Mouse (Mus musculus) liver, adult 2 months (tissue): ENCODE results near the gene Tdrd6. TPM values are rescaled to one million over a fixed set of nuclear protein-coding genes. Genes with fewer than 3 reads are reported as not detected.

Experiments used
- DNase-seq: peaks from one replicate; pipeline ENCODE4 v3.0.0-alpha.2; 2011; ENCODE audit warnings: low read depth, low spot score; ENCODE audit errors: extremely low read depth
- H3K27ac ChIP-seq: fragments of 200-500 bp; replicated peaks from 2 replicates; pipeline ENCODE4 v1.5.1; 2012; ENCODE audit warnings: low read depth, mild to moderate bottlenecking, control low read depth, inconsistent platforms, low read length; ENCODE audit not compliant: insufficient read depth
- H3K27me3 ChIP-seq: fragments of 200-500 bp; 2 replicates; pipeline ENCODE4 v1.6.1; 2012; ENCODE audit warnings: mild to moderate bottlenecking, moderate library complexity, low read length, inconsistent platforms; ENCODE audit not compliant: control insufficient read depth, insufficient read depth
- H3K36me3 ChIP-seq: fragments of 200-500 bp; 2 replicates; pipeline ENCODE4 v1.6.1; 2012; ENCODE audit warnings: low read length, inconsistent platforms; ENCODE audit not compliant: control insufficient read depth, insufficient read depth
- H3K4me1 ChIP-seq: fragments of 200-500 bp; 2 replicates; pipeline ENCODE4 v1.6.1; 2011; ENCODE audit warnings: low read length; ENCODE audit not compliant: control insufficient read depth, insufficient read depth
- H3K4me3 ChIP-seq: fragments of 200-500 bp; 2 replicates; pipeline ENCODE4 v1.5.1; 2011; ENCODE audit warnings: low read depth, mild to moderate bottlenecking, control low read depth, low read length, moderate library complexity; ENCODE audit not compliant: insufficient read depth
- H3K79me2 ChIP-seq: fragments of 200-500 bp; 2 replicates; pipeline ENCODE4 v1.6.1; 2012; ENCODE audit warnings: inconsistent platforms, mild to moderate bottlenecking, low read length, moderate library complexity; ENCODE audit not compliant: control insufficient read depth, insufficient read depth
- H3K9ac ChIP-seq: fragments of 200-500 bp; 2 replicates; pipeline ENCODE4 v1.6.1; 2012; ENCODE audit warnings: low read depth, mild to moderate bottlenecking, control low read depth, inconsistent platforms, low read length
- CTCF ChIP-seq: fragments of 200-500 bp; IDR thresholded peaks from 2 replicates; pipeline ENCODE4 v1.5.1; 2011; ENCODE audit warnings: low read depth, low read length, control low read depth
- POLR2A ChIP-seq: fragments of 200-500 bp; IDR thresholded peaks from 2 replicates; pipeline ENCODE4 v1.6.1; 2011; ENCODE audit warnings: low read length, control low read depth; ENCODE audit not compliant: insufficient read depth; ENCODE audit errors: extremely low read depth
- WGBS: fragments of 180-500 bp; shearing (Covaris S2); methylation state at CpG from one replicate; pipeline ENCODE4 v1.1.7; 2018; 5-methylcytosine and 5-hydroxymethylcytosine counted together
- polyA plus RNA-seq: library from polyadenylated mRNA; depleted of rRNA; stranded (reverse); fragments of >200 nt; gene quantifications from 2 replicates; pipeline ENCODE4 v1.2.3, GENCODE M21; 2012
- total RNA-seq: library from RNA; depleted of rRNA; stranded (reverse); fragments of >200 nt; gene quantifications from 2 replicates; pipeline ENCODE4 v1.2.3, GENCODE M21; 2014

Gene Tdrd6
- total and polyA plus RNA-seq, 2 experiments: not detected

- Histone ChIP-seq H3K79me2 (peaks cover 8% of the 10 kb centered on the region; the same call in 1 of the 2 replicates), H3K4me1 (peaks cover 16% of the 10 kb centered on the region), H3K9ac (no peak overlapping the region), H3K27me3 (no peaks in the 10 kb centered on the region), H3K27ac (peak overlapping the region; percentile 15; the same call in 1 of the 2 replicates), H3K4me3 (peak overlapping the region; percentile 32; the same call in 1 of the 2 replicates), H3K36me3 (no peaks in the 10 kb centered on the region)
- TF ChIP-seq CTCF (no peak), POLR2A (no peak)
- peak; percentile 38 for DNase-seq
- WGBS: 48% methylated on average over 6 of the region's 6 CpGs
Measured at GRCm38 (mm10) chr17:43669145-43669695, 39.1 kb upstream of the Tdrd6 start.

DNA sequence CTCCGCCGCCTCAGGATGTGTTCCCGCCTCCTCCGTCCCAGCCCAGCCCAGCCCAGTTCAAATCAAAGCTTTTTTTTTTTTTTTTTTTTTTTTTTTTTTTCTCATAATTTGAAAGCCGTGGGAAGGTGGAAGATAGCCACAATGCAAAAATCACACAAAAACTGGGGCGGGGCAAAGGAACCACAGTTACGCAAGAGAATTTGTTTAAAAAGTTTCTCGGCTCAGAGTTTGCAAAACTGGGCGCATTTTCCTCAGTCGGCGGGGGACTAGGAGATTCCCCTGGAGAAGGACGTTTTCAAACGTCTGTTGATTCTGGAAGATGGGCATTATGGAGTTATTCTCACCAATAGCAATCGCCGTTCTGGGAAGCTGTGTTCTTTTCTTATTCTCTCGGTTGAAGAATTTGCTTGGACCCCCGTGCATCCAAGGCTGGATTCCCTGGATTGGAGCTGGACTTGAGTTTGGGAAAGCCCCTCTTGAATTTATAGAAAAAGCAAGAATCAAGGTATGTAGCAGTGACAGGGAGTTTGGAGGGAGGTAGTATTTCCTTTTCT lies 37.3 kb upstream of the Tdrd6 start, which contains the start of gene Cyp39a1:
Gene Cyp39a1, plus strand, starts transcription at position 136 of the 554 bp plus-strand sequence.
- Histone ChIP-seq H3K4me3 (peak within 1 kb of the TSS; percentile 91), H3K79me2 (peaks cover 5% of the 10 kb centered on the region; the same call in 1 of the 2 replicates), H3K36me3 (no peaks in the 10 kb centered on the region), H3K4me1 (peaks cover 13% of the 10 kb centered on the region), H3K27ac (peak within 1 kb of the TSS; percentile 78), H3K9ac (peak within 1 kb of the TSS; percentile 79), H3K27me3 (no peaks in the 10 kb centered on the region)
- no peak for DNase-seq
- WGBS: under 1% methylated on average over 17 of the region's 17 CpGs
- TF ChIP-seq CTCF: no peak
- TF ChIP-seq POLR2A: no peak

DNA sequence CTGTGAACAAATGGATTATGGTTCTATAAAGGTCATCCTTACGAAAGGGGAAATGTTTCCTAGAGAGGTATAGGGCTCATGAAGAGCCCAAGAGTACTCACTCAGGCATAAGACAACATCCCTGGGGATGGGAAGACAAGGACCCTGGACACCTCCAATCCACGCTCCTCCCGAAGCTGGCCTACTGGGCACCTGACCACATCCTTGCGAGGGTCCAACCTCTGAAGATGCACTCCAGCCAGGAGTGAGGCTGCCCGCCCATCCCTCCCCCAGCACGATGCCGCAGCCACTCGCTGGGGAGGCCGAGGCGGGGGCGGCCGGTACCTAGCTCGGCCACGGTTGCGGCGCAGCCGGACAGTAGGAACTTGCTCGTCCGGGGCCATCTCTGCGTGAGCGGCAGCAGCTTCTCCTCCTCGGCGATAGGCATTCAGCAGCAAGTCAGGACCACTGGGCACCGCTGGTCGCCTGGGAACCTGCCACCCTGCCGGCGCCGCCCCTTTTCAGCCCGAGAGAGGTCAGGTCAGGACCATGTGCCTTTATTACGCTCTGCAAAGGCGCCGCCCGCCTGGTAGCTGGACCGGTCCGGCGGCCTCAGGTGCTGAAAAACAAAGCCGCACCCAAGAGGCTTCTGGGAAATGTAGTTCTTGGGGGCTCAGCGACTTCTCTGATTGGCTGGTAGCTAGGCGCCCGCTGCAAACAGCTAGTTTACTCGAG lies 36.6 kb upstream of the Tdrd6 start, which contains the start of gene Slc25a27:
Gene Slc25a27, minus strand, starts transcription at position 639 of the 714 bp plus-strand sequence.
- Histone ChIP-seq H3K27ac (peak within 1 kb of the TSS; percentile 78), H3K79me2 (peaks cover 5% of the 10 kb centered on the region; the same call in 1 of the 2 replicates), H3K27me3 (no peaks in the 10 kb centered on the region), H3K36me3 (no peaks in the 10 kb centered on the region), H3K4me1 (peaks cover 10% of the 10 kb centered on the region), H3K4me3 (peak within 1 kb of the TSS; percentile 91), H3K9ac (peak within 1 kb of the TSS; percentile 79)
- peak; percentile 94 for DNase-seq
- 3% methylated on average over 41 of the region's 41 CpGs for WGBS
- TF ChIP-seq POLR2A (0 out of 2 replicates have a peak, but pooled peaks have one; percentile 19), CTCF (no peak)

GRCm38 (mm10) chr17:43651314-43652046 lies 21.4 kb upstream of the Tdrd6 start:
- no peaks in the 10 kb centered on the region for H3K27me3 ChIP-seq
- no peaks in the 10 kb centered on the region for H3K79me2 ChIP-seq
- no peak for TF ChIP-seq POLR2A
- no peak for TF ChIP-seq CTCF
- H3K36me3 ChIP-seq: no peaks in the 10 kb centered on the region
- no peaks in the 10 kb centered on the region for H3K4me1 ChIP-seq
- WGBS: 80% methylated on average over 14 of the region's 14 CpGs
- no peak overlapping the region for H3K4me3 ChIP-seq
- no peak overlapping the region for H3K9ac ChIP-seq
- DNase-seq: no peak
- no peak overlapping the region for H3K27ac ChIP-seq

GRCm38 (mm10) chr17:43649641-43650436 lies 19.7 kb upstream of the Tdrd6 start:
- H3K36me3 ChIP-seq: no peaks in the 10 kb centered on the region
- H3K27me3 ChIP-seq: no peaks in the 10 kb centered on the region
- TF ChIP-seq POLR2A (no peak), CTCF (peak; percentile 45; the same call in 1 of the 2 replicates)
- no peak for DNase-seq
- no peak overlapping the region for H3K9ac ChIP-seq
- no peaks in the 10 kb centered on the region for H3K79me2 ChIP-seq
- no peaks in the 10 kb centered on the region for H3K4me1 ChIP-seq
- H3K27ac ChIP-seq: no peak overlapping the region
- WGBS: 92% methylated on average over 10 of the region's 10 CpGs
- no peak overlapping the region for H3K4me3 ChIP-seq
